Mouse (Mus musculus) midbrain, embryonic 12.5 days (tissue): ENCODE results near the gene Srp72. TPM values are rescaled to one million over a fixed set of nuclear protein-coding genes. Genes with fewer than 3 reads are reported as not detected.

Source experiments
- ATAC-seq: fragments of 200-750 bp; cut with Nextera tagmentation; 2 replicates; pipeline ENCODE4 v1.8.0; 2017; ENCODE audit warnings: low read depth, moderate TSS enrichment, moderate library complexity; ENCODE audit not compliant: low FRiP score
- H3K27ac ChIP-seq: fragments of 300-500 bp; sonication (generic); replicated peaks from 2 replicates; pipeline ENCODE4 v1.5.1; 2016; ENCODE audit warnings: mild to moderate bottlenecking
- H3K27me3 ChIP-seq: fragments of 300-500 bp; sonication (generic); 2 replicates; pipeline ENCODE4 v1.6.1; 2016; ENCODE audit warnings: mild to moderate bottlenecking
- H3K36me3 ChIP-seq: fragments of 300-500 bp; sonication (generic); 2 replicates; pipeline ENCODE4 v1.6.1; 2016
- H3K4me1 ChIP-seq: fragments of 300-500 bp; sonication (generic); 2 replicates; pipeline ENCODE4 v1.6.1; 2016
- H3K4me2 ChIP-seq: fragments of 300-500 bp; sonication (generic); replicated peaks from 2 replicates; pipeline ENCODE4 v1.6.1; 2016; ENCODE audit warnings: mild to moderate bottlenecking, moderate library complexity
- H3K4me3 ChIP-seq: fragments of 300-500 bp; sonication (generic); 2 replicates; pipeline ENCODE4 v1.5.1; 2016; ENCODE audit warnings: mild to moderate bottlenecking
- H3K9ac ChIP-seq: fragments of 300-500 bp; sonication (generic); replicated peaks from 2 replicates; pipeline ENCODE4 v1.6.1; 2016; ENCODE audit warnings: mild to moderate bottlenecking, moderate library complexity
- H3K9me3 ChIP-seq: fragments of 300-500 bp; sonication (generic); 2 replicates; pipeline ENCODE4 v1.6.1; 2016; ENCODE audit warnings: mild to moderate bottlenecking
- WGBS: fragments of 180-500 bp; shearing (Covaris S2); methylation state at CpG from one replicate; pipeline ENCODE4 v1.1.7; 2016; 5-methylcytosine and 5-hydroxymethylcytosine counted together
- polyA plus RNA-seq: library from polyadenylated mRNA; unstranded; fragments of >200 nt; fragmentation: Nextera tagmentation; extraction: Ambion mirVana; gene quantifications from 2 replicates; pipeline ENCODE4 v1.2.1, GENCODE M21; 2016

The Srp72 gene
- polyA plus RNA-seq = 68.0 and 73.4 TPM in 2 replicates

GRCm38 (mm10) chr5:76974554-76975285 lies at the start of gene Srp72:
Gene Srp72, plus strand, starts transcription at chr5:76974683.
- WGBS = under 1% methylated on average over 56 of the region's 60 CpGs
- peaks cover 17% of the 10 kb centered on the region for H3K4me1 ChIP-seq
- H3K4me2 ChIP-seq = peak within 1 kb of the TSS; percentile 91
- peak within 1 kb of the TSS; percentile 84 for H3K27ac ChIP-seq
- peak within 1 kb of the TSS; percentile 82 for H3K9ac ChIP-seq
- H3K9me3 ChIP-seq = no peaks in the 10 kb centered on the region
- H3K36me3 ChIP-seq = peaks cover 26% of the 10 kb centered on the region
- H3K27me3 ChIP-seq = no peaks in the 10 kb centered on the region
- peak within 1 kb of the TSS; percentile 88 for H3K4me3 ChIP-seq
- peak; percentile 93 for ATAC-seq

GRCm38 (mm10) chr5:76928124-76928832 lies 46.2 kb upstream of the Srp72 start:
- H3K4me3 ChIP-seq = no peak overlapping the region
- WGBS = 86% methylated on average over 16 of the region's 16 CpGs
- no peak overlapping the region for H3K9ac ChIP-seq
- no peak for ATAC-seq
- no peaks in the 10 kb centered on the region for H3K4me1 ChIP-seq
- H3K4me2 ChIP-seq = no peak overlapping the region
- peaks cover 43% of the 10 kb centered on the region for H3K36me3 ChIP-seq
- H3K9me3 ChIP-seq = peaks cover 23% of the 10 kb centered on the region
- no peak overlapping the region for H3K27ac ChIP-seq
- H3K27me3 ChIP-seq = no peaks in the 10 kb centered on the region

- Histone ChIP-seq H3K27ac (no peak overlapping the region), H3K36me3 (peaks cover 42% of the 10 kb centered on the region), H3K9ac (no peak overlapping the region), H3K4me1 (no peaks in the 10 kb centered on the region), H3K9me3 (peaks cover 23% of the 10 kb centered on the region), H3K4me3 (no peak overlapping the region), H3K4me2 (no peak overlapping the region), H3K27me3 (no peaks in the 10 kb centered on the region)
- 87% methylated on average over 7 of the region's 7 CpGs for WGBS
- ATAC-seq = no peak
Measured at GRCm38 (mm10) chr5:76929180-76929877, 45.2 kb upstream of the Srp72 start.

- H3K27me3 ChIP-seq = no peaks in the 10 kb centered on the region
- no peak overlapping the region for H3K4me2 ChIP-seq
- H3K4me3 ChIP-seq = no peak overlapping the region
- H3K9ac ChIP-seq = no peak overlapping the region
- H3K27ac ChIP-seq = no peak overlapping the region
- ATAC-seq = no peak
- 96% methylated on average over 8 of the region's 8 CpGs for WGBS
- H3K9me3 ChIP-seq = 0 out of 2 replicates have a peak, but pooled peaks cover 4% of the 10 kb centered on the region
- peaks cover 16% of the 10 kb centered on the region for H3K36me3 ChIP-seq
- no peaks in the 10 kb centered on the region for H3K4me1 ChIP-seq
Measured at GRCm38 (mm10) chr5:76939717-76940116, 34.8 kb upstream of the Srp72 start.

- H3K4me3 ChIP-seq = no peak overlapping the region
- no peak overlapping the region for H3K9ac ChIP-seq
- H3K4me2 ChIP-seq = no peak overlapping the region
- no peaks in the 10 kb centered on the region for H3K27me3 ChIP-seq
- peaks cover 17% of the 10 kb centered on the region for H3K36me3 ChIP-seq
- H3K27ac ChIP-seq = no peak overlapping the region
- no peak for ATAC-seq
- WGBS = 88% methylated on average over 4 of the region's 4 CpGs
- H3K9me3 ChIP-seq = 0 out of 2 replicates have a peak, but pooled peaks cover 4% of the 10 kb centered on the region
- peaks cover 5% of the 10 kb centered on the region; the same call in 1 of the 2 replicates for H3K4me1 ChIP-seq
Measured at GRCm38 (mm10) chr5:76941975-76942374, 32.5 kb upstream of the Srp72 start.

- 90% methylated on average over 4 of the region's 4 CpGs for WGBS
- peaks cover 22% of the 10 kb centered on the region for H3K36me3 ChIP-seq
- H3K4me2 ChIP-seq = no peak overlapping the region
- no peaks in the 10 kb centered on the region for H3K27me3 ChIP-seq
- no peak overlapping the region for H3K4me3 ChIP-seq
- no peak overlapping the region for H3K27ac ChIP-seq
- H3K9ac ChIP-seq = no peak overlapping the region
- no peak for ATAC-seq
- H3K4me1 ChIP-seq = peaks cover 5% of the 10 kb centered on the region; the same call in 1 of the 2 replicates
- 0 out of 2 replicates have a peak, but pooled peaks cover 4% of the 10 kb centered on the region for H3K9me3 ChIP-seq
Measured at GRCm38 (mm10) chr5:76942505-76942904, 32.0 kb upstream of the Srp72 start.

- WGBS = 88% methylated on average over 6 of the region's 6 CpGs
- peaks cover 14% of the 10 kb centered on the region for H3K36me3 ChIP-seq
- no peak for ATAC-seq
Measured at GRCm38 (mm10) chr5:76944965-76945677, 29.4 kb upstream of the Srp72 start.

GRCm38 (mm10) chr5:76945678-76946033 lies 28.8 kb upstream of the Srp72 start:
- Histone ChIP-seq H3K4me3 (no peak overlapping the region), H3K4me1 (peaks cover 16% of the 10 kb centered on the region), H3K27me3 (no peaks in the 10 kb centered on the region), H3K4me2 (no peak overlapping the region), H3K9me3 (no peaks in the 10 kb centered on the region), H3K36me3 (peaks cover 9% of the 10 kb centered on the region), H3K9ac (no peak overlapping the region), H3K27ac (no peak overlapping the region)
- 77% methylated on average over 2 of the region's 2 CpGs for WGBS
- ATAC-seq = no peak

More at GRCm38 (mm10) chr5:76944965-76945677, 29.4 kb upstream of the Srp72 start:
- H3K4me1 ChIP-seq = peaks cover 12% of the 10 kb centered on the region
- H3K4me2 ChIP-seq = no peak overlapping the region
- H3K27ac ChIP-seq = no peak overlapping the region
- no peak overlapping the region for H3K9ac ChIP-seq
- no peak overlapping the region for H3K4me3 ChIP-seq
- no peaks in the 10 kb centered on the region for H3K27me3 ChIP-seq
- H3K9me3 ChIP-seq = no peaks in the 10 kb centered on the region

- 0 out of 2 replicates have a peak, but pooled peaks cover 7% of the 10 kb centered on the region for H3K36me3 ChIP-seq
- no peak overlapping the region for H3K4me3 ChIP-seq
- peaks cover 17% of the 10 kb centered on the region for H3K4me1 ChIP-seq
- no peaks in the 10 kb centered on the region for H3K27me3 ChIP-seq
- H3K9ac ChIP-seq = no peak overlapping the region
- ATAC-seq = no peak
- H3K9me3 ChIP-seq = no peaks in the 10 kb centered on the region
- 92% methylated on average over 4 of the region's 4 CpGs for whole genome bisulfite sequencing
- no peak overlapping the region for H3K4me2 ChIP-seq
- no peak overlapping the region for H3K27ac ChIP-seq
Measured at GRCm38 (mm10) chr5:76947142-76947541, 27.3 kb upstream of the Srp72 start.

- no peak for ATAC-seq
- Histone ChIP-seq H3K4me2 (no peak overlapping the region), H3K4me3 (no peak overlapping the region), H3K4me1 (peaks cover 23% of the 10 kb centered on the region), H3K27me3 (no peaks in the 10 kb centered on the region), H3K9ac (no peak overlapping the region), H3K9me3 (no peaks in the 10 kb centered on the region), H3K36me3 (0 out of 2 replicates have a peak, but pooled peaks cover 7% of the 10 kb centered on the region), H3K27ac (no peak overlapping the region)
- WGBS = 95% methylated on average over 4 of the region's 4 CpGs
Measured at GRCm38 (mm10) chr5:76947758-76948157, 26.7 kb upstream of the Srp72 start.

GRCm38 (mm10) chr5:76950343-76951105 lies 24.0 kb upstream of the Srp72 start:
- peaks cover 29% of the 10 kb centered on the region for H3K4me1 ChIP-seq
- H3K4me3 ChIP-seq = peak overlapping the region; percentile 51
- H3K36me3 ChIP-seq = 0 out of 2 replicates have a peak, but pooled peaks cover 13% of the 10 kb centered on the region
- peak overlapping the region; percentile 95 for H3K4me2 ChIP-seq
- no peaks in the 10 kb centered on the region for H3K9me3 ChIP-seq
- H3K27me3 ChIP-seq = no peaks in the 10 kb centered on the region
- WGBS = under 1% methylated on average over 24 of the region's 24 CpGs
- peak overlapping the region; percentile 70 for H3K27ac ChIP-seq
- no peak for ATAC-seq
- H3K9ac ChIP-seq = peak overlapping the region; percentile 65
